13 mouse cellular contexts compared by ENCODE assay signal in genomic region chr10:18243614-18244013, GRCm38 (mm10). TPM values are rescaled to one million over a fixed set of nuclear protein-coding genes. Genes with fewer than 3 reads are reported as not detected.
DNase-seq lines count a peak whose midpoint lies in the region; ATAC-seq and TF ChIP-seq lines count a peak whose summit lies in the region.
"Had no signal": no experiment of that assay in that cellular context is flagged by ENCODE, and none has a peak within 500 bp of the region (broad histone marks: within the 10 kb centered on the region; RNA-seq: fewer than 3 reads in every experiment).

No protein-coding gene starts in this region.

- H3K27me3 ChIP-seq in hindbrain, postnatal 0 days (ENCODE audit: insufficient read depth, low read length), result no peaks in the 10 kb centered on the region
- H3K27me3 ChIP-seq in hindbrain, embryonic 16.5 days (replicated peaks; ENCODE audit: control insufficient read depth, insufficient read depth, low read length), result no peaks in the 10 kb centered on the region
- H3K27me3 ChIP-seq in liver, postnatal 0 days (ENCODE audit: insufficient read depth, low read length), result no peaks in the 10 kb centered on the region
- H3K27me3 ChIP-seq in liver, embryonic 12.5 days (replicated peaks), result no peaks in the 10 kb centered on the region
- H3K27me3 ChIP-seq in forebrain, embryonic 10.5 days (ENCODE audit: poor library complexity, severe bottlenecking), result no peaks in the 10 kb centered on the region

- 63% methylated on average over 2 of the region's 2 CpGs for whole genome bisulfite sequencing in hindbrain, postnatal 0 days
- 65% methylated on average over 2 of the region's 2 CpGs for WGBS in hindbrain, embryonic 16.5 days
- WGBS in liver, postnatal 0 days (ENCODE audit: insufficient replicate concordance), result 54% methylated on average over 2 of the region's 2 CpGs
- WGBS in liver, embryonic 12.5 days (ENCODE audit: insufficient replicate concordance), result 54% methylated on average over 2 of the region's 2 CpGs
- WGBS in forebrain, embryonic 10.5 days, result 68% methylated on average over 2 of the region's 2 CpGs

- no peak overlapping the region for H3K4me2 ChIP-seq in hindbrain, postnatal 0 days (ENCODE audit: low read depth, low read length)
- H3K4me2 ChIP-seq in hindbrain, embryonic 16.5 days (ENCODE audit: low read length), result no peak overlapping the region
- H3K4me2 ChIP-seq in liver, postnatal 0 days (ENCODE audit: low read depth, low read length), result no peak overlapping the region
- H3K4me2 ChIP-seq in liver, embryonic 12.5 days, result no peak overlapping the region

- no peak for TF ChIP-seq EP300 in liver, postnatal 0 days (IDR thresholded peaks at IDR 0.05; ENCODE audit: low read depth)

- TF ChIP-seq CTCF in hindbrain, postnatal 0 days (IDR thresholded peaks at IDR 0.05; ENCODE audit: low read depth), result peak; percentile 52
- TF ChIP-seq CTCF in liver, postnatal 0 days (IDR thresholded peaks at IDR 0.05; ENCODE audit: low read depth), result peak; percentile 37

- no peaks in the 10 kb centered on the region for H3K36me3 ChIP-seq in hindbrain, postnatal 0 days (ENCODE audit: insufficient read depth, low read length)
- no peaks in the 10 kb centered on the region for H3K36me3 ChIP-seq in hindbrain, embryonic 16.5 days (ENCODE audit: control insufficient read depth, insufficient read depth, low read length)
- H3K36me3 ChIP-seq in liver, postnatal 0 days (replicated peaks; ENCODE audit: insufficient read depth, low read length), result no peaks in the 10 kb centered on the region
- no peaks in the 10 kb centered on the region for H3K36me3 ChIP-seq in liver, embryonic 12.5 days
- no peaks in the 10 kb centered on the region for H3K36me3 ChIP-seq in forebrain, embryonic 10.5 days (replicated peaks)

- DNase-seq in hindbrain, postnatal 0 days (ENCODE audit: low spot score), result peak; percentile 47
- no peak for DNase-seq in liver, postnatal 0 days
- peak; percentile 35 for DNase-seq in Muller cell, postnatal 12 days (ENCODE audit: inconsistent ontology term)
- DNase-seq in kidney, postnatal 36 days, result peak; percentile 16 to 21
- DNase-seq in forebrain, embryonic 10.5 days (ENCODE audit: extremely low spot score, low spot score), result no peak
- DNase-seq: cerebellum, adult 8-10 months; heart, postnatal 14 days; thymus, postnatal 25 days had no signal

- H3K4me3 ChIP-seq in hindbrain, postnatal 0 days (ENCODE audit: low read length), result no peak overlapping the region
- no peak overlapping the region for H3K4me3 ChIP-seq in hindbrain, embryonic 16.5 days (ENCODE audit: low read length)
- H3K4me3 ChIP-seq in liver, postnatal 0 days (ENCODE audit: low read depth, low read length), result no peak overlapping the region
- H3K4me3 ChIP-seq in liver, embryonic 12.5 days, result no peak overlapping the region
- H3K4me3 ChIP-seq in forebrain, embryonic 10.5 days, result no peak overlapping the region

- ATAC-seq in hindbrain, postnatal 0 days, result no peak
- no peak for ATAC-seq in hindbrain, embryonic 16.5 days
- ATAC-seq in liver, postnatal 0 days, result no peak
- no peak for ATAC-seq in liver, embryonic 12.5 days
- ATAC-seq: midbrain, embryonic 16.5 days had no signal

- H3K4me1 ChIP-seq in hindbrain, postnatal 0 days (ENCODE audit: insufficient read depth, low read length), result no peaks in the 10 kb centered on the region
- no peaks in the 10 kb centered on the region for H3K4me1 ChIP-seq in hindbrain, embryonic 16.5 days (ENCODE audit: control insufficient read depth, insufficient read depth, low read depth, low read length)
- H3K4me1 ChIP-seq in liver, postnatal 0 days (ENCODE audit: insufficient read depth), result no peaks in the 10 kb centered on the region
- H3K4me1 ChIP-seq in liver, embryonic 12.5 days, result no peaks in the 10 kb centered on the region
- no peaks in the 10 kb centered on the region for H3K4me1 ChIP-seq in forebrain, embryonic 10.5 days

- H3K27ac ChIP-seq in hindbrain, postnatal 0 days, result no peak overlapping the region
- H3K27ac ChIP-seq in hindbrain, embryonic 16.5 days (ENCODE audit: low read depth, low read length), result no peak overlapping the region
- H3K27ac ChIP-seq in liver, postnatal 0 days (ENCODE audit: low read depth), result no peak overlapping the region
- no peak overlapping the region for H3K27ac ChIP-seq in liver, embryonic 12.5 days
- H3K27ac ChIP-seq in forebrain, embryonic 10.5 days, result no peak overlapping the region

- H3K9me3 ChIP-seq in hindbrain, postnatal 0 days (ENCODE audit: low read length), result no peaks in the 10 kb centered on the region
- no peaks in the 10 kb centered on the region for H3K9me3 ChIP-seq in hindbrain, embryonic 16.5 days (ENCODE audit: control insufficient read depth, low read length)
- no peaks in the 10 kb centered on the region for H3K9me3 ChIP-seq in liver, postnatal 0 days (ENCODE audit: low read length)
- no peaks in the 10 kb centered on the region for H3K9me3 ChIP-seq in liver, embryonic 12.5 days (replicated peaks)
- no peaks in the 10 kb centered on the region for H3K9me3 ChIP-seq in forebrain, embryonic 10.5 days

- H3K9ac ChIP-seq in hindbrain, postnatal 0 days (replicated peaks; ENCODE audit: low read length), result no peak overlapping the region
- no peak overlapping the region for H3K9ac ChIP-seq in hindbrain, embryonic 16.5 days (ENCODE audit: low read depth, low read length)
- H3K9ac ChIP-seq in liver, postnatal 0 days (replicated peaks), result no peak overlapping the region
- H3K9ac ChIP-seq in liver, embryonic 12.5 days, result no peak overlapping the region

RNA-seq across cellular contexts. Expression of gene Ccdc28a, which starts 8.8 kb away (rescaled TPM):
- 2.2 and 8.8 TPM in 2 replicates for total RNA-seq in hindbrain, postnatal 0 days (2014; rRNA removed)
- polyA plus RNA-seq in hindbrain, postnatal 0 days (2015; fragmentation: Nextera tagmentation; extraction: Ambion mirVana), result 9.3 and 9.8 TPM in 2 replicates
- 6.3 and 8.3 TPM in 2 replicates for polyA plus RNA-seq in hindbrain, embryonic 16.5 days (2015; fragmentation: Nextera tagmentation; extraction: Ambion mirVana)
- polyA plus RNA-seq in liver, postnatal 0 days (2015; fragmentation: Nextera tagmentation; extraction: Ambion mirVana), result 9.0 and 14.6 TPM in 2 replicates
- 6.5 and 6.6 TPM in 2 replicates for polyA plus RNA-seq in liver, embryonic 12.5 days (2016; fragmentation: Nextera tagmentation; extraction: Ambion mirVana)
- 6.3 and 7.8 TPM in 2 replicates for polyA plus RNA-seq in forebrain, embryonic 10.5 days (2016; fragmentation: Nextera tagmentation; extraction: Ambion mirVana)

RNA-seq across cellular contexts. Expression of gene Ect2l, which starts 32.9 kb away (rescaled TPM):
- total RNA-seq in hindbrain, postnatal 0 days (2014; rRNA removed), result not detected in 2 replicates
- polyA plus RNA-seq in hindbrain, postnatal 0 days (2015; fragmentation: Nextera tagmentation; extraction: Ambion mirVana), result 0.43 and 0.48 TPM in 2 replicates
- polyA plus RNA-seq in hindbrain, embryonic 16.5 days (2015; fragmentation: Nextera tagmentation; extraction: Ambion mirVana), result 0.29 and 0.35 TPM in 2 replicates
- polyA plus RNA-seq in liver, postnatal 0 days (2015; fragmentation: Nextera tagmentation; extraction: Ambion mirVana), result not detected in 2 replicates
- polyA plus RNA-seq in liver, embryonic 12.5 days (2016; fragmentation: Nextera tagmentation; extraction: Ambion mirVana), result 0.21 TPM in 1 of 2 replicates, not detected in the other
- 0.31 and 0.49 TPM in 2 replicates for polyA plus RNA-seq in forebrain, embryonic 10.5 days (2016; fragmentation: Nextera tagmentation; extraction: Ambion mirVana)
- total RNA-seq: granulocyte monocyte progenitor cell, adult 5-6 weeks had no signal
- polyA plus RNA-seq: liver, embryonic 16.5 days had no signal

Comparison
In these comparisons a context has a peak if more than half of its experiments do, and no peak if none do; other contexts are left out.
1. DNase-seq: peak in hindbrain, postnatal 0 days (single experiment), Muller cell, postnatal 12 days (single experiment) and kidney, postnatal 36 days (2 of 2); none in liver, postnatal 0 days (single experiment) and forebrain, embryonic 10.5 days (single experiment).